Mouse (Mus musculus): ENCODE measurements around the gene Ppp2r3a. TPM values are rescaled to one million over a fixed set of nuclear protein-coding genes. Genes with fewer than 3 reads are reported as not detected.

Ppp2r3a gene
- polyA plus RNA-seq, 1 experiment from 2014 or later, result 71.3 TPM

- Histone ChIP-seq H3K27me3 (ENCODE audit: control insufficient read depth, insufficient read depth, low read length) (no peaks in the 10 kb centered on the region), H3K9me3 (replicated peaks; ENCODE audit: control insufficient read depth, low read length) (no peaks in the 10 kb centered on the region), H3K9ac (ENCODE audit: low read depth, low read length) (no peak overlapping the region), H3K36me3 (ENCODE audit: control insufficient read depth, insufficient read depth, low read length) (no peaks in the 10 kb centered on the region), H3K4me2 (no peak overlapping the region), H3K27ac (ENCODE audit: low read depth, low read length) (no peak overlapping the region), H3K4me1 (ENCODE audit: control insufficient read depth, insufficient read depth, low read length) (peaks cover 16% of the 10 kb centered on the region), H3K4me3 (ENCODE audit: low read depth, low read length) (no peak overlapping the region)
- 79% methylated on average over 5 of the region's 5 CpGs for WGBS (ENCODE audit: insufficient replicate concordance)
- no peak for ATAC-seq (replicated peaks; ENCODE audit: insufficient number of reproducible peaks, low FRiP score, low TSS enrichment)
Measured at GRCm38 (mm10) chr9:101245493-101245892, 6.1 kb downstream of the Ppp2r3a start.

- no peaks in the 10 kb centered on the region for H3K36me3 ChIP-seq (ENCODE audit: control insufficient read depth, insufficient read depth, low read length)
- H3K27me3 ChIP-seq (ENCODE audit: control insufficient read depth, insufficient read depth, low read length), result no peaks in the 10 kb centered on the region
- WGBS (ENCODE audit: insufficient replicate concordance), result 59% methylated on average over 2 of the region's 2 CpGs
- no peak overlapping the region for H3K27ac ChIP-seq (ENCODE audit: low read depth, low read length)
- peaks cover 8% of the 10 kb centered on the region for H3K4me1 ChIP-seq (ENCODE audit: control insufficient read depth, insufficient read depth, low read length)
- no peak for ATAC-seq (replicated peaks; ENCODE audit: insufficient number of reproducible peaks, low FRiP score, low TSS enrichment)
- no peak overlapping the region for H3K4me2 ChIP-seq
- H3K9me3 ChIP-seq (replicated peaks; ENCODE audit: control insufficient read depth, low read length), result no peaks in the 10 kb centered on the region
- H3K4me3 ChIP-seq (ENCODE audit: low read depth, low read length), result no peak overlapping the region
- no peak overlapping the region for H3K9ac ChIP-seq (ENCODE audit: low read depth, low read length)
Measured at GRCm38 (mm10) chr9:101243711-101244110, 7.9 kb downstream of the Ppp2r3a start.

- H3K36me3 ChIP-seq (ENCODE audit: control insufficient read depth, insufficient read depth, low read length), result no peaks in the 10 kb centered on the region
- no peak overlapping the region for H3K4me3 ChIP-seq (ENCODE audit: low read depth, low read length)
- no peak overlapping the region for H3K9ac ChIP-seq (ENCODE audit: low read depth, low read length)
- no peak overlapping the region for H3K27ac ChIP-seq (ENCODE audit: low read depth, low read length)
- WGBS (ENCODE audit: insufficient replicate concordance), result 77% methylated on average over 3 of the region's 3 CpGs
- H3K4me1 ChIP-seq (ENCODE audit: control insufficient read depth, insufficient read depth, low read length), result peaks cover 8% of the 10 kb centered on the region
- H3K4me2 ChIP-seq, result no peak overlapping the region
- ATAC-seq (replicated peaks; ENCODE audit: insufficient number of reproducible peaks, low FRiP score, low TSS enrichment), result no peak
- no peaks in the 10 kb centered on the region for H3K9me3 ChIP-seq (replicated peaks; ENCODE audit: control insufficient read depth, low read length)
- no peaks in the 10 kb centered on the region for H3K27me3 ChIP-seq (ENCODE audit: control insufficient read depth, insufficient read depth, low read length)
Measured at GRCm38 (mm10) chr9:101240161-101240560, 11.4 kb downstream of the Ppp2r3a start.

GRCm38 (mm10) chr9:101235786-101236185 is 15.8 kb downstream of the Ppp2r3a start:
- Histone ChIP-seq H3K27ac (ENCODE audit: low read depth, low read length) (no peak overlapping the region), H3K27me3 (ENCODE audit: control insufficient read depth, insufficient read depth, low read length) (no peaks in the 10 kb centered on the region), H3K4me2 (no peak overlapping the region), H3K4me1 (ENCODE audit: control insufficient read depth, insufficient read depth, low read length) (no peaks in the 10 kb centered on the region), H3K9me3 (replicated peaks; ENCODE audit: control insufficient read depth, low read length) (no peaks in the 10 kb centered on the region), H3K36me3 (ENCODE audit: control insufficient read depth, insufficient read depth, low read length) (no peaks in the 10 kb centered on the region), H3K9ac (ENCODE audit: low read depth, low read length) (no peak overlapping the region), H3K4me3 (ENCODE audit: low read depth, low read length) (no peak overlapping the region)
- no peak for ATAC-seq (replicated peaks; ENCODE audit: insufficient number of reproducible peaks, low FRiP score, low TSS enrichment)
- WGBS (ENCODE audit: insufficient replicate concordance), result 53% methylated on average over 2 of the region's 2 CpGs

GRCm38 (mm10) chr9:101232034-101232433 is 19.6 kb downstream of the Ppp2r3a start:
- Histone ChIP-seq H3K9me3 (replicated peaks; ENCODE audit: control insufficient read depth, low read length) (no peaks in the 10 kb centered on the region), H3K4me1 (ENCODE audit: control insufficient read depth, insufficient read depth, low read length) (no peaks in the 10 kb centered on the region), H3K27ac (ENCODE audit: low read depth, low read length) (no peak overlapping the region), H3K4me3 (ENCODE audit: low read depth, low read length) (no peak overlapping the region), H3K36me3 (ENCODE audit: control insufficient read depth, insufficient read depth, low read length) (no peaks in the 10 kb centered on the region), H3K4me2 (no peak overlapping the region), H3K9ac (ENCODE audit: low read depth, low read length) (no peak overlapping the region), H3K27me3 (ENCODE audit: control insufficient read depth, insufficient read depth, low read length) (no peaks in the 10 kb centered on the region)
- 61% methylated on average over 6 of the region's 6 CpGs for WGBS (ENCODE audit: insufficient replicate concordance)
- ATAC-seq (replicated peaks; ENCODE audit: insufficient number of reproducible peaks, low FRiP score, low TSS enrichment), result no peak

- H3K4me2 ChIP-seq, result no peak overlapping the region
- no peaks in the 10 kb centered on the region for H3K36me3 ChIP-seq (ENCODE audit: control insufficient read depth, insufficient read depth, low read length)
- H3K9ac ChIP-seq (ENCODE audit: low read depth, low read length), result no peak overlapping the region
- H3K9me3 ChIP-seq (replicated peaks; ENCODE audit: control insufficient read depth, low read length), result no peaks in the 10 kb centered on the region
- H3K4me3 ChIP-seq (ENCODE audit: low read depth, low read length), result no peak overlapping the region
- 75% methylated on average over 3 of the region's 3 CpGs for whole genome bisulfite sequencing (ENCODE audit: insufficient replicate concordance)
- H3K4me1 ChIP-seq (ENCODE audit: control insufficient read depth, insufficient read depth, low read length), result no peaks in the 10 kb centered on the region
- H3K27me3 ChIP-seq (ENCODE audit: control insufficient read depth, insufficient read depth, low read length), result no peaks in the 10 kb centered on the region
- H3K27ac ChIP-seq (ENCODE audit: low read depth, low read length), result no peak overlapping the region
- ATAC-seq (replicated peaks; ENCODE audit: insufficient number of reproducible peaks, low FRiP score, low TSS enrichment), result no peak
Measured at GRCm38 (mm10) chr9:101230028-101230427, 21.6 kb downstream of the Ppp2r3a start.

GRCm38 (mm10) chr9:101228892-101229291 is 22.7 kb downstream of the Ppp2r3a start:
- no peak for ATAC-seq (replicated peaks; ENCODE audit: insufficient number of reproducible peaks, low FRiP score, low TSS enrichment)
- Histone ChIP-seq H3K27me3 (ENCODE audit: control insufficient read depth, insufficient read depth, low read length) (no peaks in the 10 kb centered on the region), H3K4me3 (ENCODE audit: low read depth, low read length) (no peak overlapping the region), H3K36me3 (ENCODE audit: control insufficient read depth, insufficient read depth, low read length) (no peaks in the 10 kb centered on the region), H3K27ac (ENCODE audit: low read depth, low read length) (no peak overlapping the region), H3K4me2 (no peak overlapping the region), H3K9me3 (replicated peaks; ENCODE audit: control insufficient read depth, low read length) (no peaks in the 10 kb centered on the region), H3K4me1 (ENCODE audit: control insufficient read depth, insufficient read depth, low read length) (no peaks in the 10 kb centered on the region), H3K9ac (ENCODE audit: low read depth, low read length) (no peak overlapping the region)

- H3K27me3 ChIP-seq (ENCODE audit: control insufficient read depth, insufficient read depth, low read length), result no peaks in the 10 kb centered on the region
- 65% methylated on average over 1 of the region's 1 CpGs for WGBS (ENCODE audit: insufficient replicate concordance)
- no peak overlapping the region for H3K4me3 ChIP-seq (ENCODE audit: low read depth, low read length)
- no peak overlapping the region for H3K9ac ChIP-seq (ENCODE audit: low read depth, low read length)
- no peak overlapping the region for H3K27ac ChIP-seq (ENCODE audit: low read depth, low read length)
- no peaks in the 10 kb centered on the region for H3K36me3 ChIP-seq (ENCODE audit: control insufficient read depth, insufficient read depth, low read length)
- no peak for ATAC-seq (replicated peaks; ENCODE audit: insufficient number of reproducible peaks, low FRiP score, low TSS enrichment)
- H3K4me2 ChIP-seq, result no peak overlapping the region
- H3K4me1 ChIP-seq (ENCODE audit: control insufficient read depth, insufficient read depth, low read length), result no peaks in the 10 kb centered on the region
- H3K9me3 ChIP-seq (replicated peaks; ENCODE audit: control insufficient read depth, low read length), result no peaks in the 10 kb centered on the region
Measured at GRCm38 (mm10) chr9:101207984-101208383, 43.6 kb downstream of the Ppp2r3a start.

- WGBS (ENCODE audit: insufficient replicate concordance), result 83% methylated on average over 4 of the region's 4 CpGs
- no peak overlapping the region for H3K9ac ChIP-seq (ENCODE audit: low read depth, low read length)
- ATAC-seq (replicated peaks; ENCODE audit: insufficient number of reproducible peaks, low FRiP score, low TSS enrichment), result no peak
- H3K36me3 ChIP-seq (ENCODE audit: control insufficient read depth, insufficient read depth, low read length), result no peaks in the 10 kb centered on the region
- H3K4me2 ChIP-seq, result no peak overlapping the region
- H3K27me3 ChIP-seq (ENCODE audit: control insufficient read depth, insufficient read depth, low read length), result no peaks in the 10 kb centered on the region
- no peak overlapping the region for H3K27ac ChIP-seq (ENCODE audit: low read depth, low read length)
- H3K4me3 ChIP-seq (ENCODE audit: low read depth, low read length), result no peak overlapping the region
- H3K9me3 ChIP-seq (replicated peaks; ENCODE audit: control insufficient read depth, low read length), result no peaks in the 10 kb centered on the region
- no peaks in the 10 kb centered on the region for H3K4me1 ChIP-seq (ENCODE audit: control insufficient read depth, insufficient read depth, low read length)
Measured at GRCm38 (mm10) chr9:101206516-101206915, 45.1 kb downstream of the Ppp2r3a start.
